Comparison of ENCODE assay signal across 8 mouse cellular contexts in genomic region chr13:60479043-60479861, GRCm38 (mm10).
A peak's percentile ranks its signal among the peaks of the same experiment; 100 is the strongest.
DNase-seq lines count a peak whose midpoint lies in the region; ATAC-seq and TF ChIP-seq lines count a peak whose summit lies in the region.

No protein-coding gene starts in this region.

- TF ChIP-seq CTCF in heart, postnatal 0 days (IDR thresholded peaks at IDR 0.05; ENCODE audit: low read depth), result peak; percentile 71
- peak; percentile 69 for TF ChIP-seq CTCF in liver, postnatal 0 days (IDR thresholded peaks at IDR 0.05; ENCODE audit: low read depth)

- DNase-seq in testis, postnatal 10 days (ENCODE audit: low spot score), result peak; percentile 57
- no peak for DNase-seq in testis, postnatal 14 days (ENCODE audit: low spot score)
- peak; percentile 82 for DNase-seq in embryonic facial prominence, embryonic 11.5 days (ENCODE audit: low spot score)
- DNase-seq in heart, postnatal 0 days (ENCODE audit: low spot score), result peak; percentile 74
- DNase-seq in kidney, postnatal 4 days, result peak; percentile 71 to 82
- DNase-seq in liver, postnatal 0 days, result peak; percentile 46
- no peak for DNase-seq in spleen, postnatal 36 days (ENCODE audit: low spot score in 2 of 2)

- H3K4me3 ChIP-seq in embryonic facial prominence, embryonic 11.5 days (ENCODE audit: low read depth, low read length), result no peak overlapping the region
- peak overlapping the region; percentile 43 for H3K4me3 ChIP-seq in heart, postnatal 0 days (ENCODE audit: low read depth, low read length)
- peak overlapping the region; percentile 40 for H3K4me3 ChIP-seq in liver, postnatal 0 days (ENCODE audit: low read depth, low read length)
- peak overlapping the region; percentile 18 for H3K4me3 ChIP-seq in neural tube, embryonic 14.5 days (ENCODE audit: low read depth, low read length)

- WGBS in embryonic facial prominence, embryonic 11.5 days, result 4% methylated on average over 18 of the region's 18 CpGs
- 8% methylated on average over 18 of the region's 18 CpGs for WGBS in heart, postnatal 0 days
- 7% methylated on average over 18 of the region's 18 CpGs for WGBS in liver, postnatal 0 days (ENCODE audit: insufficient replicate concordance)
- 4% methylated on average over 18 of the region's 18 CpGs for WGBS in neural tube, embryonic 14.5 days

- no peak overlapping the region for H3K27ac ChIP-seq in embryonic facial prominence, embryonic 11.5 days (replicated peaks; ENCODE audit: low read depth, low read length)
- no peak overlapping the region for H3K27ac ChIP-seq in heart, postnatal 0 days (ENCODE audit: low read depth)
- H3K27ac ChIP-seq in liver, postnatal 0 days (ENCODE audit: low read depth), result peak overlapping the region; percentile 69
- no peak overlapping the region for H3K27ac ChIP-seq in neural tube, embryonic 14.5 days (ENCODE audit: low read depth, low read length)

- no peaks in the 10 kb centered on the region for H3K9me3 ChIP-seq in embryonic facial prominence, embryonic 11.5 days (replicated peaks; ENCODE audit: control insufficient read depth, low read length)
- no peaks in the 10 kb centered on the region for H3K9me3 ChIP-seq in heart, postnatal 0 days (replicated peaks; ENCODE audit: control insufficient read depth, low read length)
- no peaks in the 10 kb centered on the region for H3K9me3 ChIP-seq in liver, postnatal 0 days (ENCODE audit: low read length)
- H3K9me3 ChIP-seq in neural tube, embryonic 14.5 days (ENCODE audit: control insufficient read depth, low read length), result no peaks in the 10 kb centered on the region

- no peak for TF ChIP-seq EP300 in heart, postnatal 0 days (IDR thresholded peaks at IDR 0.05; ENCODE audit: low read depth)
- TF ChIP-seq EP300 in liver, postnatal 0 days (IDR thresholded peaks at IDR 0.05; ENCODE audit: low read depth), result no peak

- ATAC-seq in embryonic facial prominence, embryonic 11.5 days (replicated peaks; ENCODE audit: insufficient number of reproducible peaks, low FRiP score, low TSS enrichment, low read depth), result 0 out of 2 replicates have a peak, but pooled peaks have one; percentile 32
- no peak for ATAC-seq in heart, postnatal 0 days (ENCODE audit: insufficient read depth, low read depth)
- ATAC-seq in liver, postnatal 0 days, result peak; percentile 57
- ATAC-seq in neural tube, embryonic 14.5 days (ENCODE audit: low read depth), result peak; percentile 56

- no peaks in the 10 kb centered on the region for H3K27me3 ChIP-seq in embryonic facial prominence, embryonic 11.5 days (ENCODE audit: control insufficient read depth, insufficient read depth, low read length)
- peaks cover 7% of the 10 kb centered on the region; the same call in 1 of the 2 replicates for H3K27me3 ChIP-seq in heart, postnatal 0 days (ENCODE audit: control insufficient read depth, insufficient read depth, low read length)
- H3K27me3 ChIP-seq in liver, postnatal 0 days (ENCODE audit: insufficient read depth, low read length), result no peaks in the 10 kb centered on the region
- H3K27me3 ChIP-seq in neural tube, embryonic 14.5 days (ENCODE audit: control insufficient read depth, insufficient read depth, low read length), result no peaks in the 10 kb centered on the region

- peaks cover 4% of the 10 kb centered on the region; the same call in 1 of the 2 replicates for H3K4me1 ChIP-seq in embryonic facial prominence, embryonic 11.5 days (ENCODE audit: control insufficient read depth, insufficient read depth, low read length)
- H3K4me1 ChIP-seq in heart, postnatal 0 days (ENCODE audit: control insufficient read depth, insufficient read depth), result peaks cover 14% of the 10 kb centered on the region
- peaks cover 11% of the 10 kb centered on the region for H3K4me1 ChIP-seq in liver, postnatal 0 days (ENCODE audit: insufficient read depth)
- peaks cover 10% of the 10 kb centered on the region for H3K4me1 ChIP-seq in neural tube, embryonic 14.5 days (ENCODE audit: control insufficient read depth, insufficient read depth, low read length)

- no peaks in the 10 kb centered on the region for H3K36me3 ChIP-seq in embryonic facial prominence, embryonic 11.5 days (replicated peaks; ENCODE audit: control insufficient read depth, insufficient read depth, low read depth, low read length)
- H3K36me3 ChIP-seq in heart, postnatal 0 days (replicated peaks; ENCODE audit: control insufficient read depth, insufficient read depth, low read length), result no peaks in the 10 kb centered on the region
- H3K36me3 ChIP-seq in liver, postnatal 0 days (replicated peaks; ENCODE audit: insufficient read depth, low read length), result no peaks in the 10 kb centered on the region
- H3K36me3 ChIP-seq in neural tube, embryonic 14.5 days (ENCODE audit: control insufficient read depth, insufficient read depth, low read length), result no peaks in the 10 kb centered on the region

- H3K9ac ChIP-seq in embryonic facial prominence, embryonic 11.5 days (replicated peaks; ENCODE audit: low read length), result no peak overlapping the region
- peak overlapping the region; percentile 13; the same call in 1 of the 2 replicates for H3K9ac ChIP-seq in heart, postnatal 0 days (replicated peaks; ENCODE audit: low read depth, low read length)
- peak overlapping the region; percentile 52; the same call in 1 of the 2 replicates for H3K9ac ChIP-seq in liver, postnatal 0 days (replicated peaks)
- H3K9ac ChIP-seq in neural tube, embryonic 14.5 days (replicated peaks; ENCODE audit: low read depth, low read length), result no peak overlapping the region

- H3K4me2 ChIP-seq in embryonic facial prominence, embryonic 11.5 days (ENCODE audit: low read depth, low read length), result peak overlapping the region; percentile 45
- H3K4me2 ChIP-seq in heart, postnatal 0 days (ENCODE audit: low read depth, low read length), result peak overlapping the region; percentile 79
- H3K4me2 ChIP-seq in liver, postnatal 0 days (ENCODE audit: low read depth, low read length), result peak overlapping the region; percentile 69
- H3K4me2 ChIP-seq in neural tube, embryonic 14.5 days (ENCODE audit: low read depth, low read length), result peak overlapping the region; percentile 56

Comparison
In these comparisons a context has a peak if more than half of its experiments do, and no peak if none do; other contexts are left out.
1. DNase-seq: peak in testis, postnatal 10 days (single experiment), embryonic facial prominence, embryonic 11.5 days (single experiment), heart, postnatal 0 days (single experiment), kidney, postnatal 4 days (2 of 2) and liver, postnatal 0 days (single experiment); none in testis, postnatal 14 days (single experiment) and spleen, postnatal 36 days (0 of 2).
2. H3K9ac ChIP-seq: peak in heart, postnatal 0 days (single experiment) and liver, postnatal 0 days (single experiment); none in embryonic facial prominence, embryonic 11.5 days (single experiment) and neural tube, embryonic 14.5 days (single experiment).
3. Peak in every context shown above with its lines, with median percentiles within 50 percentile points of each other: H3K4me2 ChIP-seq.